Mouse (Mus musculus): ENCODE measurements around the gene Vmn1r55. TPM values are rescaled to one million over a fixed set of nuclear protein-coding genes. Genes with fewer than 3 reads are reported as not detected.

Vmn1r55 gene
- not detected for total RNA-seq (2023)

DNA sequence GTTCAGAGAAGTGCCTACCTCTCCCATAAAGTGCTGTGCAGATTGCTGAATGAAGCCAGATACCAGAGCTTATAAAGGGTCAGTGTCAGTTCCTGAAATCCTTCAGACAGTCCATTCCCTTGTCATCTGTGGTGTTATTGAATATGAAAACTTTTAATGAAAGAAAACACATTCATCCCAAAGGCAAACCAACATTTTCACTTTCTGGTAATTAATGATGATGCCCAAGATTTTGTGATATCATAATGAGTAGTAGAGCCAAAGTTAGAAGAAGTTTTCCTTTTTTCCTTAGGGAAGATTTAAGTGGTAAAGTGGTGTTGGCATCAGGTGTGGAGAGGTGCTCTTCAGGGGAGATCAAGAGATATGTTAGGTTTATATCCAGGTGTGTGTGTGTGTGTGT is at the start of gene Vmn1r55:
Gene Vmn1r55, minus strand, starts transcription at position 101 of the 400 bp plus-strand sequence.

DNA sequence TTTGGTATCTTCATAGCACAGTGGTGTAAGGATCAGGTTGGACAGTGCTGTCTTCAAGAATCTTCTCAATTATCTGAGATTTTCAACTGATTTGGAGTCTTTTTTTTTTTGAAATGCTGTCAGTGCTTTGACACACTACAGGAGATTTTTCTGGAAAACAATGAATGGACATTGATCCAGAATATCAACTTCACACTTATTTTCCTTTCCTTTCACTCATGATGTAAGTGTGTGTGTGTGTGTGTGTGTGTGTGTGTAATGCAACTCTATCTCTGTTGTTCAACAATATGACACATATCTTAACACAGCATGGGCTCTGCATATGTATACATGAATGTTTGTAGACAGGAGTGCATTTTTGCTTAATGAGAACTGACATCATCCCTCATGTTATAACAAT is 47.2 kb upstream of the Vmn1r55 start, which contains the start of gene Vmn1r56:
Gene Vmn1r56, minus strand, starts transcription at position 101 of the 400 bp plus-strand sequence.

DNA sequence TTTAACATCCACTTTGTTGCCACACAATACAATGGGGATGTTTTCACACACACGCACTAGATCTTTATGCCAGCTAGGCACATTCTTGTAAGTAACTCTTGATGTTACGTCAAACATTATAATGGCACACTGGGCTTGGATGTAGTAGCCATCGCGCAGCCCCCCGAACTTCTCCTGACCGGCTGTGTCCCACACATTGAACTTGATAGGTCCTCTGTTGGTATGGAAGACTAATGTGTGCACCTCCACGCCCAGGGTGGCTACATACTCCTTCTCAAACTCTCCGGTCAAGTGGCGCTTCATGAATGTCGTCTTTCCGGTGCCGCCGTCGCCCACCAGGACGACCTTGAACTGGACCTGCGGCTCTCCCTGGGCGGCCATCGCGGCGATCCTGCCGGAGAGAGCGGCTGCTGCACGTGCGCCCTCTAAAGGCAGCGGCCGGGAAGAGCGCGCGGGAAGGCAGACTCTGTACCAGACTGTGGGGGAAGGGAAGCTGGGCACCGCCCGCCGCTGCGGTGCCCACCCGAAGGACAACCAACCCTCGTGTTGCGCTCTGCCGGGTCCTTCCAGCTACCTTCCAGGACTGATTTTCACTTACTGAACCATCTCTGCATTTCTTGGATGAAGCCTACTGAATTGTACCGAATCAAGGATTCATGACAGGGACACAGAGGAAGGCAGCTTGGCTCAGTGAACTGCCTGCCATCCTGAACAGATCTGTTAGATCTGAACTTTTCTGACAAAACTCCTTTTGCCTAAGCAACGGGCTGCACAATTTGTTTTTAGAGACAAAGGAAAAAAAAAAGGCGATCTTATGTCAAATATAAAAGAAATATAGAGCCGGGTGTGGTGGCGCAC is 23.7 kb downstream of the Vmn1r55 start, which contains the start of gene Rasl2-9:
Gene Rasl2-9, minus strand, starts transcription at position 402 of the 858 bp plus-strand sequence.

DNA sequence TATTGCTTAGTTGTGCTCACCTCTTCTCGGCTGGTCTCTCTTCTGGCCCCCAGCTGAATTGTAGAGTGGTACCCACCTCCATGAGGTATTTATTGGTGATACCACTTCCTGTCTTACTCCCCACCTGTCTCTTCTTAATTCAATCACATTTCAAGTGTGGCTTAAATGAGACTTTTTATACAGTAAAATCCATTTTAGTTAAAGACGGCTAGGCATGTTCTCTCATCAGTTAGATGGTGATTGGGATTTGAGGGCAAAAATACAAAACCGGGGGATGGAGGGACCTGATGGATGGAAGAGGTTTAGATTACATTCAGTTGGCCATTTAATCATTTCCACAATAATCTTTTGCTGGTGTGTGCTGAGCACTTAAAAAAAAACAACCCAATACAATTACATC is 32.6 kb downstream of the Vmn1r55 start, which contains the start of gene Rfpl4:
Gene Rfpl4, minus strand, starts transcription at position 101 of the 400 bp plus-strand sequence.

DNA sequence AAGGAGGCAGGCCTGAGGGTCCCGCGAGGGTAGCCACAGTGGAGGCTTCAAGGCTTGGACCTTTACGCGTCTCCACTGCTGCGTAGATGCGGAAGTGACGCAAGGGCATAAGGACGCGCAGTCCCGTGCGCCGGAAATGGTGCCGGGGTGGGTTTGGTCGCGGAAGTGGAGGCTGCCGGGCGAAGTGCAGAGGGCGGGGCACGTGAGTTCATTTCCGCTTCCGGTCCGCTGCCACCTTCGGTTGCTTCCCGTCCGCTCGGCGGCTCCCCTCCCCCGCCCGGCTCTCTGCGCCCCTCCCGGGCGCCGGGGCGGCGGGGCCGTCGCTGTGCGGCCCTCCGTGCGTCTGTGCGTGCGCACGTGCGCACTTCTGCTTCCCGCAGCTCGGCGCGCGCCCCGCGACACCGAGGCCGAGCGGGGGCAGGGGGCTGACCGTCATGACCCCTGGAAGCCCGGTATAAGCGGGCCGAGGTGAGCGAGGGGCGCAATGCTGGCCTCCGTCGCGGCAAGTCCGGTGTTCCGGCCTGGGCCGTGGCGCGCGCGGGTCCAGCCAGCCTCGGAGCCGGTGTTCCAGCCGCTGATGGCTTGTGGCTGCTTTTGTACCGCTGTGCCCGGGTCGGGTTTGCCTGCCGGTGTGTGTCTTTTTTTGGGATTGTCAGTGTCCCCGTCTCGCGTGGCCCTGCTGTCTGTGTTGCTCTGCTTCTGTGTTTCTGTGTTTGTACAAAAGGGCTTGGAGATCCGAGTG is 69.3 kb downstream of the Vmn1r55 start, which contains the start of gene Epn1:
Gene Epn1, plus strand, starts transcription at position 226 of the 742 bp plus-strand sequence.

Other genes with a start within 250 kb of the Vmn1r55 start
- not detected for gene Gm36210, start 243.2 kb downstream of the Vmn1r55 start, total RNA-seq (2023)
- 10 to 100 TPM; 13.2 to 15.5 TPM for gene Zfp628, start 234.5 kb downstream of the Vmn1r55 start, total RNA-seq (2023)
- 1 to 10 TPM; 2.1 to 3.2 TPM for gene Nat14, start 227.6 kb downstream of the Vmn1r55 start, total RNA-seq (2023)
- not detected for gene Ssc5d, start 223.9 kb downstream of the Vmn1r55 start, total RNA-seq (2023)
- gene Sbk2, start 185.3 kb downstream of the Vmn1r55 start, total RNA-seq (2023), result not detected
- not detected for gene Sbk3, start 178.5 kb downstream of the Vmn1r55 start, total RNA-seq (2023)
- gene Zfp579, start 153.5 kb downstream of the Vmn1r55 start, total RNA-seq (2023), result 1 to 10 TPM; 2.8 to 3.5 TPM
- 10 to 100 TPM; 13.0 to 20.8 TPM for gene Zfp524, start 135.3 kb downstream of the Vmn1r55 start, total RNA-seq (2023)
- 10 to 100 TPM; 33.3 to 36.3 TPM for gene Fiz1, start 135.0 kb downstream of the Vmn1r55 start, total RNA-seq (2023)
- gene Gm44973, start 134.2 kb downstream of the Vmn1r55 start, total RNA-seq (2023), result not detected
- gene Zfp865, start 129.3 kb downstream of the Vmn1r55 start, total RNA-seq (2023), result 10 to 100 TPM; 31.9 to 37.3 TPM
- gene Ccdc106, start 129.1 kb downstream of the Vmn1r55 start, total RNA-seq (2023), result under 1 TPM in 1 of 2 experiments, not detected in 1; 0.56 TPM
- gene 4632433K11Rik, start 115.6 kb downstream of the Vmn1r55 start, total RNA-seq (2023), result not detected
- gene Zfp784, start 111.2 kb downstream of the Vmn1r55 start, total RNA-seq (2023), result 1 to 10 TPM; 2.8 to 2.9 TPM
- gene Zfp580, start 98.1 kb downstream of the Vmn1r55 start, total RNA-seq (2023), result under 1 TPM; 0.47 to 0.71 TPM
- gene U2af2, start 87.5 kb downstream of the Vmn1r55 start, total RNA-seq (2023), result 100 to 1,000 TPM; 222 to 227 TPM
- gene Epn1, start 69.4 kb downstream of the Vmn1r55 start, total RNA-seq (2023), result 100 to 1,000 TPM; 139 to 160 TPM
- gene Rfpl4, start 32.7 kb downstream of the Vmn1r55 start, total RNA-seq (2023), result not detected
- gene Rasl2-9, start 23.7 kb downstream of the Vmn1r55 start, total RNA-seq (2023), result under 1 TPM in 1 of 2 experiments, not detected in 1; 0.64 TPM
- not detected for gene Vmn1r56, start 47.1 kb upstream of the Vmn1r55 start, total RNA-seq (2023)
- not detected for gene Vmn1r57, start 68.8 kb upstream of the Vmn1r55 start, total RNA-seq (2023)
- gene Gm5065, start 200.9 kb upstream of the Vmn1r55 start, total RNA-seq (2023), result not detected
- not detected for gene Nlrp2, start 201.4 kb upstream of the Vmn1r55 start, total RNA-seq (2023)